ENCODE assay signal across 33 mouse cellular contexts in genomic region chr13:93957907-93958306, GRCm38 (mm10).
"Had no signal": no experiment of that assay in that cellular context is flagged by ENCODE, and none has a peak within 500 bp of the region (broad histone marks: within the 10 kb centered on the region; RNA-seq: fewer than 3 reads in every experiment).

No protein-coding gene starts in this region.

- H3K4me1 ChIP-seq: heart, embryonic 15.5 days; hindbrain, embryonic 10.5 days; hindbrain, embryonic 12.5 days; hindbrain, embryonic 13.5 days; hindbrain, embryonic 15.5 days; intestine, embryonic 15.5 days; kidney, embryonic 15.5 days had no signal

- H3K9ac ChIP-seq: heart, embryonic 13.5 days; heart, embryonic 15.5 days; hindbrain, embryonic 12.5 days; hindbrain, embryonic 13.5 days; hindbrain, embryonic 14.5 days; hindbrain, embryonic 15.5 days; intestine, embryonic 15.5 days; kidney, embryonic 15.5 days had no signal

- H3K9me3 ChIP-seq: heart, embryonic 13.5 days; heart, embryonic 15.5 days; hindbrain, embryonic 10.5 days; hindbrain, embryonic 12.5 days; hindbrain, embryonic 13.5 days; hindbrain, embryonic 15.5 days; intestine, embryonic 15.5 days; kidney, embryonic 15.5 days had no signal

- H3K4me3 ChIP-seq: heart, embryonic 13.5 days; heart, embryonic 15.5 days; hindbrain, embryonic 10.5 days; hindbrain, embryonic 12.5 days; hindbrain, embryonic 13.5 days; hindbrain, embryonic 15.5 days; intestine, embryonic 15.5 days; kidney, embryonic 15.5 days; layer of hippocampus, adult 2 months; left cerebral cortex, adult 2 months had no signal

- ATAC-seq: hindbrain, embryonic 16.5 days; hindbrain, postnatal 0 days; inflammation-experienced regulatory T-cells, adult 6 months; intestine, embryonic 15.5 days; intestine, embryonic 16.5 days; intestine, postnatal 0 days had no signal

- H3K27ac ChIP-seq: heart, embryonic 13.5 days; heart, embryonic 15.5 days; hindbrain, embryonic 10.5 days; hindbrain, embryonic 12.5 days; hindbrain, embryonic 13.5 days; hindbrain, embryonic 14.5 days; hindbrain, embryonic 15.5 days; hindbrain, postnatal 0 days; intestine, embryonic 15.5 days; kidney, embryonic 15.5 days; kidney, postnatal 0 days; layer of hippocampus, adult 2 months; left cerebral cortex, adult 2 months had no signal

- H3K27me3 ChIP-seq: heart, embryonic 13.5 days; heart, embryonic 15.5 days; hindbrain, embryonic 12.5 days; hindbrain, embryonic 13.5 days; hindbrain, embryonic 15.5 days; intestine, embryonic 15.5 days; kidney, embryonic 15.5 days had no signal

- H3K4me2 ChIP-seq: heart, embryonic 13.5 days; heart, embryonic 15.5 days; hindbrain, embryonic 12.5 days; hindbrain, embryonic 13.5 days; hindbrain, embryonic 14.5 days; hindbrain, embryonic 15.5 days; intestine, embryonic 15.5 days; kidney, embryonic 15.5 days had no signal

- DNase-seq: heart, postnatal 10 days; heart, postnatal 14 days; heart, postnatal 36 days; heart, postnatal 4 days; kidney, adult 11 months; kidney, adult 18-20 months; kidney, adult 2 months; kidney, adult 8-10 months; kidney, adult 9 months; kidney, postnatal 10 days; kidney, postnatal 14 days; kidney, postnatal 25 days; kidney, postnatal 36 days; kidney, postnatal 4 days; layer of hippocampus, adult 9-11 months; layer of hippocampus, postnatal 36 days had no signal

- H3K36me3 ChIP-seq: heart, embryonic 13.5 days; heart, embryonic 15.5 days; hindbrain, embryonic 10.5 days; hindbrain, embryonic 12.5 days; hindbrain, embryonic 13.5 days; hindbrain, embryonic 15.5 days; intestine, embryonic 15.5 days; kidney, embryonic 15.5 days had no signal
